Mouse (Mus musculus): Measurements from ENCODE around the gene 1700066M21Rik. TPM values are rescaled to one million over a fixed set of nuclear protein-coding genes. Genes with fewer than 3 reads are reported as not detected.

1700066M21Rik gene
- polyA plus RNA-seq, 1 experiment from 2014 or later = 18.2 TPM

GRCm38 (mm10) chr1:57400877-57401276 is 23.5 kb downstream of the 1700066M21Rik start:
- H3K9me3 ChIP-seq (replicated peaks; ENCODE audit: control insufficient read depth, low read length) = no peaks in the 10 kb centered on the region
- H3K4me2 ChIP-seq (ENCODE audit: low read depth, low read length) = no peak overlapping the region
- H3K36me3 ChIP-seq (replicated peaks; ENCODE audit: control insufficient read depth, insufficient read depth, low read depth, low read length) = no peaks in the 10 kb centered on the region; the same call in 1 of the 2 replicates
- WGBS = 89% methylated on average over 2 of the region's 2 CpGs
- H3K9ac ChIP-seq (replicated peaks; ENCODE audit: low read length) = no peak overlapping the region
- DNase-seq (ENCODE audit: low spot score) (no peak), ATAC-seq (replicated peaks; ENCODE audit: insufficient number of reproducible peaks, low FRiP score, low TSS enrichment, low read depth) (no peak)
- no peak overlapping the region for H3K4me3 ChIP-seq (ENCODE audit: low read depth, low read length)
- no peaks in the 10 kb centered on the region for H3K4me1 ChIP-seq (ENCODE audit: control insufficient read depth, insufficient read depth, low read length)
- no peaks in the 10 kb centered on the region for H3K27me3 ChIP-seq (ENCODE audit: control insufficient read depth, insufficient read depth, low read length)
- H3K27ac ChIP-seq (replicated peaks; ENCODE audit: low read depth, low read length) = no peak overlapping the region

GRCm38 (mm10) chr1:57402116-57402515 is 24.7 kb downstream of the 1700066M21Rik start:
- no peak overlapping the region for H3K4me3 ChIP-seq (ENCODE audit: low read depth, low read length)
- no peak overlapping the region for H3K9ac ChIP-seq (replicated peaks; ENCODE audit: low read length)
- H3K4me2 ChIP-seq (ENCODE audit: low read depth, low read length) = no peak overlapping the region
- H3K9me3 ChIP-seq (replicated peaks; ENCODE audit: control insufficient read depth, low read length) = no peaks in the 10 kb centered on the region
- no peaks in the 10 kb centered on the region for H3K27me3 ChIP-seq (ENCODE audit: control insufficient read depth, insufficient read depth, low read length)
- H3K27ac ChIP-seq (replicated peaks; ENCODE audit: low read depth, low read length) = no peak overlapping the region
- H3K4me1 ChIP-seq (ENCODE audit: control insufficient read depth, insufficient read depth, low read length) = no peaks in the 10 kb centered on the region
- ATAC-seq (replicated peaks; ENCODE audit: insufficient number of reproducible peaks, low FRiP score, low TSS enrichment, low read depth) (no peak), DNase-seq (ENCODE audit: low spot score) (no peak)
- 87% methylated on average over 5 of the region's 5 CpGs for whole genome bisulfite sequencing
- no peaks in the 10 kb centered on the region; the same call in 1 of the 2 replicates for H3K36me3 ChIP-seq (replicated peaks; ENCODE audit: control insufficient read depth, insufficient read depth, low read depth, low read length)

- Histone ChIP-seq H3K4me2 (ENCODE audit: low read depth, low read length) (peak within 1 kb of the TSS; percentile 76), H3K27me3 (ENCODE audit: control insufficient read depth, insufficient read depth, low read length) (no peaks in the 10 kb centered on the region), H3K27ac (replicated peaks; ENCODE audit: low read depth, low read length) (peak within 1 kb of the TSS; percentile 92), H3K36me3 (replicated peaks; ENCODE audit: control insufficient read depth, insufficient read depth, low read depth, low read length) (no peaks in the 10 kb centered on the region), H3K9ac (replicated peaks; ENCODE audit: low read length) (peak within 1 kb of the TSS; percentile 94), H3K4me1 (ENCODE audit: control insufficient read depth, insufficient read depth, low read length) (no peaks in the 10 kb centered on the region), H3K4me3 (ENCODE audit: low read depth, low read length) (peak within 1 kb of the TSS; percentile 80), H3K9me3 (replicated peaks; ENCODE audit: control insufficient read depth, low read length) (no peaks in the 10 kb centered on the region)
- 0% methylated on average over 72 of the region's 72 CpGs for WGBS
- ATAC-seq (replicated peaks; ENCODE audit: insufficient number of reproducible peaks, low FRiP score, low TSS enrichment, low read depth) (peak; percentile 94), DNase-seq (ENCODE audit: low spot score) (peak; percentile 79)
Observed at GRCm38 (mm10) chr1:57406187-57407151, 29.0 kb downstream of the 1700066M21Rik start, which contains the start of the genes Maip1 and Tyw5. Maip1 (plus strand) TSS chr1:57406328. Tyw5 (minus strand) TSS chr1:57407101.

- WGBS = 73% methylated on average over 2 of the region's 2 CpGs
- Histone ChIP-seq H3K4me2 (ENCODE audit: low read depth, low read length) (no peak overlapping the region), H3K4me1 (ENCODE audit: control insufficient read depth, insufficient read depth, low read length) (no peaks in the 10 kb centered on the region), H3K36me3 (replicated peaks; ENCODE audit: control insufficient read depth, insufficient read depth, low read depth, low read length) (no peaks in the 10 kb centered on the region), H3K9me3 (replicated peaks; ENCODE audit: control insufficient read depth, low read length) (no peaks in the 10 kb centered on the region), H3K27me3 (ENCODE audit: control insufficient read depth, insufficient read depth, low read length) (no peaks in the 10 kb centered on the region), H3K9ac (replicated peaks; ENCODE audit: low read length) (no peak overlapping the region), H3K4me3 (ENCODE audit: low read depth, low read length) (no peak overlapping the region), H3K27ac (replicated peaks; ENCODE audit: low read depth, low read length) (no peak overlapping the region)
- ATAC-seq (replicated peaks; ENCODE audit: insufficient number of reproducible peaks, low FRiP score, low TSS enrichment, low read depth) (no peak), DNase-seq (ENCODE audit: low spot score) (no peak)
Observed at GRCm38 (mm10) chr1:57408994-57409393, 31.6 kb downstream of the 1700066M21Rik start.

- 86% methylated on average over 2 of the region's 2 CpGs for WGBS
- no peak overlapping the region for H3K4me3 ChIP-seq (ENCODE audit: low read depth, low read length)
- no peak overlapping the region for H3K4me2 ChIP-seq (ENCODE audit: low read depth, low read length)
- peaks cover 7% of the 10 kb centered on the region for H3K36me3 ChIP-seq (replicated peaks; ENCODE audit: control insufficient read depth, insufficient read depth, low read depth, low read length)
- DNase-seq (ENCODE audit: low spot score) = no peak
- no peak overlapping the region for H3K27ac ChIP-seq (replicated peaks; ENCODE audit: low read depth, low read length)
- H3K9me3 ChIP-seq (replicated peaks; ENCODE audit: control insufficient read depth, low read length) = no peaks in the 10 kb centered on the region
- no peaks in the 10 kb centered on the region for H3K4me1 ChIP-seq (ENCODE audit: control insufficient read depth, insufficient read depth, low read length)
- no peaks in the 10 kb centered on the region for H3K27me3 ChIP-seq (ENCODE audit: control insufficient read depth, insufficient read depth, low read length)
- no peak for ATAC-seq (replicated peaks; ENCODE audit: insufficient number of reproducible peaks, low FRiP score, low TSS enrichment, low read depth)
- no peak overlapping the region for H3K9ac ChIP-seq (replicated peaks; ENCODE audit: low read length)
Observed at GRCm38 (mm10) chr1:57413397-57413796, 36.0 kb downstream of the 1700066M21Rik start.

- Histone ChIP-seq H3K4me1 (ENCODE audit: control insufficient read depth, insufficient read depth, low read length) (no peaks in the 10 kb centered on the region), H3K27ac (replicated peaks; ENCODE audit: low read depth, low read length) (no peak overlapping the region), H3K4me3 (ENCODE audit: low read depth, low read length) (no peak overlapping the region), H3K36me3 (replicated peaks; ENCODE audit: control insufficient read depth, insufficient read depth, low read depth, low read length) (no peaks in the 10 kb centered on the region), H3K9ac (replicated peaks; ENCODE audit: low read length) (no peak overlapping the region), H3K4me2 (ENCODE audit: low read depth, low read length) (no peak overlapping the region), H3K9me3 (replicated peaks; ENCODE audit: control insufficient read depth, low read length) (no peaks in the 10 kb centered on the region), H3K27me3 (ENCODE audit: control insufficient read depth, insufficient read depth, low read length) (no peaks in the 10 kb centered on the region)
- ATAC-seq (replicated peaks; ENCODE audit: insufficient number of reproducible peaks, low FRiP score, low TSS enrichment, low read depth) (no peak), DNase-seq (ENCODE audit: low spot score) (peak; percentile 71)
- WGBS = 26% methylated on average over 1 of the region's 1 CpGs
Observed at GRCm38 (mm10) chr1:57423696-57424095, 46.3 kb downstream of the 1700066M21Rik start.

- 51% methylated on average over 16 of the region's 16 CpGs for WGBS
- Histone ChIP-seq H3K4me3 (ENCODE audit: low read depth, low read length) (no peak overlapping the region), H3K9ac (replicated peaks; ENCODE audit: low read length) (peak overlapping the region; percentile 32; the same call in 1 of the 2 replicates), H3K27me3 (ENCODE audit: control insufficient read depth, insufficient read depth, low read length) (no peaks in the 10 kb centered on the region), H3K4me2 (ENCODE audit: low read depth, low read length) (peak overlapping the region; percentile 16; the same call in 1 of the 2 replicates), H3K9me3 (replicated peaks; ENCODE audit: control insufficient read depth, low read length) (no peaks in the 10 kb centered on the region), H3K4me1 (ENCODE audit: control insufficient read depth, insufficient read depth, low read length) (no peaks in the 10 kb centered on the region), H3K27ac (replicated peaks; ENCODE audit: low read depth, low read length) (no peak overlapping the region), H3K36me3 (replicated peaks; ENCODE audit: control insufficient read depth, insufficient read depth, low read depth, low read length) (no peaks in the 10 kb centered on the region)
- DNase-seq (ENCODE audit: low spot score) (peak; percentile 93), ATAC-seq (replicated peaks; ENCODE audit: insufficient number of reproducible peaks, low FRiP score, low TSS enrichment, low read depth) (peak; percentile 82)
Observed at GRCm38 (mm10) chr1:57428368-57429308, 51.2 kb downstream of the 1700066M21Rik start.
